Mouse (Mus musculus) midbrain, embryonic 14.5 days (tissue): ENCODE data around the gene Ss18l2. TPM values are rescaled to one million over a fixed set of nuclear protein-coding genes. Genes with fewer than 3 reads are reported as not detected.

Source experiments
- ATAC-seq: fragments of 200-750 bp; cut with Nextera tagmentation; 2 replicates; pipeline ENCODE4 v1.8.0; 2017; ENCODE audit warnings: moderate number of reproducible peaks, moderate library complexity; ENCODE audit not compliant: low FRiP score, low TSS enrichment
- DNase-seq: peaks from one replicate; pipeline ENCODE4 v3.0.0-alpha.2; 2015
- H3K27ac ChIP-seq: fragments of 300-500 bp; sonication (generic); replicated peaks from 2 replicates; pipeline ENCODE4 v1.5.1; 2014; ENCODE audit warnings: mild to moderate bottlenecking, low read depth, low read length, moderate library complexity
- H3K27me3 ChIP-seq: fragments of 300-500 bp; sonication (generic); 2 replicates; pipeline ENCODE4 v1.6.1; 2014; ENCODE audit warnings: low read length, control low read depth, mixed read lengths; ENCODE audit not compliant: control insufficient read depth, insufficient read depth
- H3K36me3 ChIP-seq: fragments of 300-500 bp; sonication (generic); 2 replicates; pipeline ENCODE4 v1.6.1; 2014; ENCODE audit warnings: low read length, control low read depth; ENCODE audit not compliant: control insufficient read depth, insufficient read depth
- H3K4me1 ChIP-seq: fragments of 300-500 bp; sonication (generic); 2 replicates; pipeline ENCODE4 v1.6.1; 2014; ENCODE audit warnings: mild to moderate bottlenecking, antibody characterized with exemption, low read length, control low read depth; ENCODE audit not compliant: control insufficient read depth, insufficient read depth
- H3K4me2 ChIP-seq: fragments of 300-500 bp; sonication (generic); 2 replicates; pipeline ENCODE4 v1.6.1; 2014; ENCODE audit warnings: mild to moderate bottlenecking, low read length, moderate library complexity
- H3K4me3 ChIP-seq: fragments of 300-500 bp; sonication (generic); replicated peaks from 2 replicates; pipeline ENCODE4 v1.5.1; 2014; ENCODE audit warnings: low read depth, low read length
- H3K9ac ChIP-seq: fragments of 300-500 bp; sonication (generic); replicated peaks from 2 replicates; pipeline ENCODE4 v1.6.1; 2014; ENCODE audit warnings: mild to moderate bottlenecking, low read length, moderate library complexity
- H3K9me3 ChIP-seq: fragments of 300-500 bp; sonication (generic); 2 replicates; pipeline ENCODE4 v1.6.1; 2016; ENCODE audit warnings: low read length, control low read depth, mixed read lengths; ENCODE audit not compliant: control insufficient read depth
- WGBS: fragments of 180-500 bp; shearing (Covaris S2); extraction: QIAGEN DNeasy Blood & Tissue Kit; methylation state at CpG from one replicate; pipeline ENCODE4 v1.1.7; 2014; 5-methylcytosine and 5-hydroxymethylcytosine counted together
- polyA plus RNA-seq: library from polyadenylated mRNA; unstranded; fragments of >200 nt; fragmentation: Nextera tagmentation; extraction: Ambion mirVana; gene quantifications from 2 replicates; pipeline ENCODE4 v1.2.1, GENCODE M21; 2014

The Ss18l2 gene
- polyA plus RNA-seq, 1 experiment from 2014 or later: 164 TPM

GRCm38 (mm10) chr9:121760271-121761090 lies 50.4 kb downstream of the Ss18l2 start:
- H3K36me3 ChIP-seq: peaks cover 46% of the 10 kb centered on the region
- peak overlapping the region; percentile 89 for H3K9ac ChIP-seq
- peak overlapping the region; percentile 93 for H3K4me2 ChIP-seq
- H3K4me3 ChIP-seq: peak overlapping the region; percentile 88
- DNase-seq (peak; percentile 79), ATAC-seq (peak; percentile 55; the same call in 1 of the 2 replicates)
- peaks cover 16% of the 10 kb centered on the region for H3K4me1 ChIP-seq
- peak overlapping the region; percentile 85 for H3K27ac ChIP-seq
- no peaks in the 10 kb centered on the region for H3K27me3 ChIP-seq
- 2% methylated on average over 43 of the region's 43 CpGs for WGBS
- no peaks in the 10 kb centered on the region for H3K9me3 ChIP-seq

- ATAC-seq (no peak), DNase-seq (no peak)
- no peak overlapping the region for H3K27ac ChIP-seq
- H3K4me1 ChIP-seq: peaks cover 16% of the 10 kb centered on the region
- H3K4me3 ChIP-seq: peak overlapping the region; percentile 88
- WGBS: 61% methylated on average over 10 of the region's 10 CpGs
- peak overlapping the region; percentile 93 for H3K4me2 ChIP-seq
- H3K9me3 ChIP-seq: no peaks in the 10 kb centered on the region
- peak overlapping the region; percentile 89 for H3K9ac ChIP-seq
- H3K27me3 ChIP-seq: no peaks in the 10 kb centered on the region
- peaks cover 46% of the 10 kb centered on the region for H3K36me3 ChIP-seq
Observed at GRCm38 (mm10) chr9:121761091-121761665, 51.0 kb downstream of the Ss18l2 start.

- H3K27me3 ChIP-seq: no peaks in the 10 kb centered on the region
- no peak overlapping the region for H3K27ac ChIP-seq
- DNase-seq (no peak), ATAC-seq (no peak)
- H3K4me1 ChIP-seq: peaks cover 16% of the 10 kb centered on the region
- H3K9me3 ChIP-seq: no peaks in the 10 kb centered on the region
- H3K4me3 ChIP-seq: no peak overlapping the region
- H3K36me3 ChIP-seq: peaks cover 48% of the 10 kb centered on the region
- H3K4me2 ChIP-seq: no peak overlapping the region
- H3K9ac ChIP-seq: no peak overlapping the region
- 53% methylated on average over 8 of the region's 8 CpGs for WGBS
Observed at GRCm38 (mm10) chr9:121761787-121762186, 51.7 kb downstream of the Ss18l2 start.

GRCm38 (mm10) chr9:121762248-121762647 lies 52.1 kb downstream of the Ss18l2 start:
- Histone ChIP-seq H3K27ac (no peak overlapping the region), H3K9ac (no peak overlapping the region), H3K36me3 (peaks cover 49% of the 10 kb centered on the region), H3K4me1 (peaks cover 16% of the 10 kb centered on the region), H3K27me3 (no peaks in the 10 kb centered on the region), H3K4me2 (no peak overlapping the region), H3K4me3 (no peak overlapping the region), H3K9me3 (no peaks in the 10 kb centered on the region)
- no peak for DNase-seq
- ATAC-seq: no peak
- 87% methylated on average over 10 of the region's 10 CpGs for WGBS

GRCm38 (mm10) chr9:121762761-121763160 lies 52.6 kb downstream of the Ss18l2 start:
- Histone ChIP-seq H3K9ac (no peak overlapping the region), H3K9me3 (no peaks in the 10 kb centered on the region), H3K27ac (no peak overlapping the region), H3K36me3 (peaks cover 54% of the 10 kb centered on the region), H3K4me2 (no peak overlapping the region), H3K4me1 (peaks cover 16% of the 10 kb centered on the region), H3K4me3 (no peak overlapping the region), H3K27me3 (no peaks in the 10 kb centered on the region)
- ATAC-seq (no peak), DNase-seq (no peak)
- 90% methylated on average over 25 of the region's 25 CpGs for WGBS

Other genes with a start within 250 kb of the Ss18l2 start
- gene Cck, start 214.6 kb upstream of the Ss18l2 start, polyA plus RNA-seq: 29.1 and 37.5 TPM in 2 replicates
- gene Lyzl4, start 68.2 kb upstream of the Ss18l2 start, polyA plus RNA-seq: not detected in 2 replicates
- 0.08 and 0.25 TPM in 2 replicates for gene Vipr1, start 67.6 kb upstream of the Ss18l2 start, polyA plus RNA-seq
- gene Sec22c, start 4.8 kb upstream of the Ss18l2 start, polyA plus RNA-seq: 20.0 and 27.7 TPM in 2 replicates
- gene Nktr, start 8.8 kb downstream of the Ss18l2 start, polyA plus RNA-seq: 61.5 and 73.0 TPM in 2 replicates
- 15.8 and 17.5 TPM in 2 replicates for gene Zfp651, start 49.0 kb downstream of the Ss18l2 start, polyA plus RNA-seq
- 1.1 and 1.9 TPM in 2 replicates for gene Klhl40, start 67.3 kb downstream of the Ss18l2 start, polyA plus RNA-seq
- 0.12 and 0.24 TPM in 2 replicates for gene Hhatl, start 82.2 kb downstream of the Ss18l2 start, polyA plus RNA-seq
- gene Ccdc13, start 129.1 kb downstream of the Ss18l2 start, polyA plus RNA-seq: 2.3 and 2.9 TPM in 2 replicates
- gene Higd1a, start 148.0 kb downstream of the Ss18l2 start, polyA plus RNA-seq: 135 and 165 TPM in 2 replicates
- 3.2 and 4.5 TPM in 2 replicates for gene Ackr2, start 188.0 kb downstream of the Ss18l2 start, polyA plus RNA-seq
- gene Cyp8b1, start 206.0 kb downstream of the Ss18l2 start, polyA plus RNA-seq: not detected in 2 replicates
- gene Fam198a, start 240.7 kb downstream of the Ss18l2 start, polyA plus RNA-seq: 0.80 and 0.81 TPM in 2 replicates